Mouse (Mus musculus) heart, embryonic 14.5 days (tissue): ENCODE measurements around the gene C4b. TPM values are rescaled to one million over a fixed set of nuclear protein-coding genes. Genes with fewer than 3 reads are reported as not detected.

Experiments
- ATAC-seq: fragments of 200-750 bp; cut with Nextera tagmentation; 2 replicates; pipeline ENCODE4 v1.8.0; 2017; ENCODE audit warnings: low read depth, moderate TSS enrichment; ENCODE audit not compliant: insufficient number of reproducible peaks, insufficient read depth, low FRiP score
- H3K27ac ChIP-seq, 2 experiments: fragments of 200-500 bp in 1 of 2; fragments of 300-500 bp in 1 of 2; sonication (generic) in 1 of 2; replicated peaks in 1 of 2; 2 replicates each; pipeline ENCODE4 v1.5.1; 2012 to 2014; ENCODE audit warnings: low read depth in 2 of 2, low read length in 2 of 2, control low read depth in 1 of 2, mild to moderate bottlenecking in 1 of 2, mixed read lengths in 1 of 2; ENCODE audit not compliant: control insufficient read depth in 1 of 2, insufficient read depth in 1 of 2
- H3K27me3 ChIP-seq: fragments of 300-500 bp; sonication (generic); 2 replicates; pipeline ENCODE4 v1.6.1; 2014; ENCODE audit warnings: mild to moderate bottlenecking, low read length, control low read depth; ENCODE audit not compliant: control insufficient read depth, insufficient read depth
- H3K36me3 ChIP-seq: fragments of 300-500 bp; sonication (generic); 2 replicates; pipeline ENCODE4 v1.6.1; 2014; ENCODE audit warnings: mild to moderate bottlenecking, control low read depth, low read length, mixed read lengths; ENCODE audit not compliant: control insufficient read depth, insufficient read depth
- H3K4me1 ChIP-seq, 2 experiments: fragments of 200-500 bp in 1 of 2; fragments of 300-500 bp in 1 of 2; sonication (generic) in 1 of 2; 2 replicates each; pipeline ENCODE4 v1.6.1; 2012 to 2014; ENCODE audit warnings: low read length in 2 of 2, control low read depth in 1 of 2, mixed read lengths in 1 of 2; ENCODE audit not compliant: control insufficient read depth in 2 of 2, insufficient read depth in 2 of 2
- H3K4me2 ChIP-seq: fragments of 300-500 bp; sonication (generic); 2 replicates; pipeline ENCODE4 v1.6.1; 2014; ENCODE audit warnings: mild to moderate bottlenecking, low read length
- H3K4me3 ChIP-seq, 2 experiments: fragments of 200-500 bp in 1 of 2; fragments of 300-500 bp in 1 of 2; sonication (generic) in 1 of 2; 2 replicates each; pipeline ENCODE4 v1.5.1; 2012 to 2014; ENCODE audit warnings: low read length in 2 of 2, mild to moderate bottlenecking in 2 of 2, control low read depth in 1 of 2, low read depth in 1 of 2, moderate library complexity in 1 of 2; ENCODE audit not compliant: control insufficient read depth in 1 of 2, insufficient read depth in 1 of 2
- H3K9ac ChIP-seq: fragments of 300-500 bp; sonication (generic); 2 replicates; pipeline ENCODE4 v1.6.1; 2014; ENCODE audit warnings: mild to moderate bottlenecking, low read length
- H3K9me3 ChIP-seq: fragments of 300-500 bp; sonication (generic); 2 replicates; pipeline ENCODE4 v1.6.1; 2016; ENCODE audit warnings: low read length, control low read depth; ENCODE audit not compliant: control insufficient read depth
- WGBS: fragments of 180-500 bp; shearing (Covaris S2); extraction: QIAGEN DNeasy Blood & Tissue Kit; methylation state at CpG from one replicate; pipeline ENCODE4 v1.1.7; 2014; 5-methylcytosine and 5-hydroxymethylcytosine counted together
- polyA plus RNA-seq: library from polyadenylated mRNA; unstranded; fragments of >200 nt; fragmentation: Nextera tagmentation; extraction: Ambion mirVana; gene quantifications from 2 replicates; pipeline ENCODE4 v1.2.1, GENCODE M21; 2014

Gene C4b
- polyA plus RNA-seq, 1 experiment from 2014 or later, result 0.23 TPM

DNA sequence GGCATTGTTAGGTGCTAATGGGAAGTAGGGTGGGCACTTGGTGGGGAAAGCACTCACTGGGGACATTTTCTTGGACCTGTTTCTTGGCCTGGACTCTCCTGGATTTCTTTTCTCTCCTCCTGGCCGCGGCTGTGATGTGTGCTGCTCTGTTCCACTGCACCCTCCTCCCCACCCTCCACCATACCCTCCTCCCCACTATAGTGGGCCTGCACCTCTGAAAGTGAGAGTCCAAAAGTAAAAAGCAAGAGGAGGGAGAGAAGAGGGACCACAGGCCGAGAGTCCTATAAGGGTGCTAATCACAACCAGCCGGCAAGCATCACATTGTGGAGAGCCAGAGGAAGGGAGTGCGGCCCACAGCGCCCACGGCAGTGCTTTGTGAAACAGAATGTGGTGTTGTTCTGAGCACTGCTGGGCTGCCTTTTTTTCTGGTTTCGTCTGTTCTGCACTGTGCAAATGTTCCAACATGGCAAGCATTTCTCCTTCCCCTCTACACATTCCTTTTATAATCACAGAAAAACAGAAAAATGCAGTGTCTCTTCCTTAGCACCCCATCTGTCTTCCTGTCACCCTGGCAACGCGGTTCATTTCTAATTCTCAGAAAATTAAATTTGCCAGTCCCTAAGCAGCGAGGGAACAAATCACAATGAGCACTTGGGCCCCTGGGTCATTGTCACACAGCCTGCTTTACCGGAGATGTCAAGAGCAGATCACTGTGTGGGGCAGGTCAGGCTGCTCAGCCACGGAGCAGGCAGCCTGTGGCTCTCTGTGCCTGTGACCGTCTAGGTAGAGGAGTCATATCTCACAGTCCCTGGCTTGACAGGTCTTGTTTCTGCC, 43.9 kb downstream of the C4b start:
- Histone ChIP-seq H3K9ac (no peak overlapping the region), H3K27me3 (no peaks in the 10 kb centered on the region), H3K9me3 (peaks cover 4% of the 10 kb centered on the region; the same call in 1 of the 2 replicates), H3K4me1 (no peaks in the 10 kb centered on the region; a peak in 1 of 4 replicates), H3K36me3 (no peaks in the 10 kb centered on the region), H3K27ac (no peak overlapping the region), H3K4me3 (no peak overlapping the region), H3K4me2 (no peak overlapping the region)
- no peak for ATAC-seq
- WGBS, result 54% methylated on average over 14 of the region's 14 CpGs

DNA sequence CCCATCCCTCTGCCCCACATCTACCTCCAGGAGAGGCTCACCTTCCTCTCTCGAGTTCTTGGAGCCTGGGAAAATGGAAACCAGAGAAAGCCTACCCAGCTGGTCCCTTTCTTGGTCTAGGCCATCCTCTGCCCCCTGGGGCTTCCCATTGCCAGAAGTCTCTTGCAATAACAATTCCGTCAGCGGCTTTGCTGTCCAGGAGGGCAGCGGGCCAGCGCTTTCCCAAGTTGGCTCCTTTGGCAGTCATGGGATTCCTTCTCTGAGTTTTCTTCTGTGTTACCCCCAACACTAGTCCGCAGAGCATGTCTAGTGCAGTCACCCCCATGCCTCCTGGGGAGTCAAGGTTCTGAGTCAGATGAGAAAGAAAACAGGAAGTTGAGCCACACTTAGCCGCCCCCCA, 50.8 kb downstream of the C4b start:
- Histone ChIP-seq H3K9me3 (no peaks in the 10 kb centered on the region), H3K4me2 (no peak overlapping the region), H3K4me1 (peaks cover 0 to 5% of the 10 kb centered on the region in 2 experiments; a peak in 1 of 4 replicates), H3K27ac (peak overlapping the region in 1 of 2 experiments; percentile 42; a peak in 1 of 4 replicates), H3K9ac (no peak overlapping the region), H3K36me3 (no peaks in the 10 kb centered on the region), H3K27me3 (no peaks in the 10 kb centered on the region), H3K4me3 (no peak overlapping the region)
- WGBS, result 46% methylated on average over 7 of the region's 7 CpGs
- ATAC-seq, result no peak

DNA sequence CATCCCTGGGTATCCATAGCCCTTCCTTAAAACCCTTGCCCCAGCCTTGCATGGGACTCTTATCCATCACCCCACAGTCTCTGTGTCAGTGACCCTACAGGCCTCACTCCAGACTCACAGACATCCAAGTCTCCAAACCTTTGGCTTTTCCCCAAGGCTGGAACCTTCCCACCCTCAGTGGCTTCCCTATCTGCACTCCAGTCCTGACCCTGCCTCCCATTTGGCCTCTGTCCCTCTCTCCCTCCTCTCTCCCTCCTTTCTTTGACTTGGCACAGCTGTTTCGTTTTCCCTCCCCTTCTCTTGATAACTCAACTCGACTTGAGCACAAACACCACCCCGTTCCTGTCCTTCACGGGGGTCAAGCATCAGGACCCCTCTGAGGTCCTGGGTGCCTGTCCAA, 53.2 kb downstream of the C4b start:
- Histone ChIP-seq H3K4me1 (peaks cover 3 to 12% of the 10 kb centered on the region in 2 experiments; a peak in 2 of 4 replicates), H3K27me3 (no peaks in the 10 kb centered on the region), H3K27ac (no peak overlapping the region), H3K9ac (no peak overlapping the region), H3K4me2 (no peak overlapping the region), H3K36me3 (no peaks in the 10 kb centered on the region), H3K4me3 (no peak overlapping the region), H3K9me3 (no peaks in the 10 kb centered on the region)
- whole genome bisulfite sequencing, result 43% methylated on average over 4 of the region's 4 CpGs
- ATAC-seq, result no peak

DNA sequence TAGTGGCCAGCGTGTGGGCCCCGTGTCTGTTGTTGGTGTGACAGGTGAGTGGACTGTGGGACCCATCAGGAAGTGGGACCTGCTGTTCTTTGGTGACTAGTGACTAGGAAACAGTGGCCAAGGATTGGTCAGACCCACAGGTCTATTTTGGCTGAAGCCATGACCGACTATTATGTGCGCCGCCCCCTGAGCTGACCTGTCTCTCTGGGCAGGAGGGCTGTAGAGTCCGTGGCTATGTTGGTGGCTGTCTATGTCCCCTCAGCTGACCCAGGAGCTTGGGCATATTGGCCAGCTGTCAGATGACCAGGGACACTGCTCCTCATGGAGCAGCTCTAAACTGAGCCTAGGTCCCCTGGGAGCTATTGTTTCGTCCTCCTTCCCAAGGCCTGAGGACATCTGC, 54.8 kb downstream of the C4b start:
- 92% methylated on average over 7 of the region's 7 CpGs for WGBS
- Histone ChIP-seq H3K36me3 (no peaks in the 10 kb centered on the region), H3K9me3 (no peaks in the 10 kb centered on the region), H3K4me3 (no peak overlapping the region), H3K4me2 (no peak overlapping the region), H3K4me1 (peaks cover 17 to 27% of the 10 kb centered on the region in 2 experiments; a peak in 3 of 4 replicates), H3K27ac (no peak overlapping the region), H3K9ac (no peak overlapping the region), H3K27me3 (no peaks in the 10 kb centered on the region)
- ATAC-seq, result no peak

DNA sequence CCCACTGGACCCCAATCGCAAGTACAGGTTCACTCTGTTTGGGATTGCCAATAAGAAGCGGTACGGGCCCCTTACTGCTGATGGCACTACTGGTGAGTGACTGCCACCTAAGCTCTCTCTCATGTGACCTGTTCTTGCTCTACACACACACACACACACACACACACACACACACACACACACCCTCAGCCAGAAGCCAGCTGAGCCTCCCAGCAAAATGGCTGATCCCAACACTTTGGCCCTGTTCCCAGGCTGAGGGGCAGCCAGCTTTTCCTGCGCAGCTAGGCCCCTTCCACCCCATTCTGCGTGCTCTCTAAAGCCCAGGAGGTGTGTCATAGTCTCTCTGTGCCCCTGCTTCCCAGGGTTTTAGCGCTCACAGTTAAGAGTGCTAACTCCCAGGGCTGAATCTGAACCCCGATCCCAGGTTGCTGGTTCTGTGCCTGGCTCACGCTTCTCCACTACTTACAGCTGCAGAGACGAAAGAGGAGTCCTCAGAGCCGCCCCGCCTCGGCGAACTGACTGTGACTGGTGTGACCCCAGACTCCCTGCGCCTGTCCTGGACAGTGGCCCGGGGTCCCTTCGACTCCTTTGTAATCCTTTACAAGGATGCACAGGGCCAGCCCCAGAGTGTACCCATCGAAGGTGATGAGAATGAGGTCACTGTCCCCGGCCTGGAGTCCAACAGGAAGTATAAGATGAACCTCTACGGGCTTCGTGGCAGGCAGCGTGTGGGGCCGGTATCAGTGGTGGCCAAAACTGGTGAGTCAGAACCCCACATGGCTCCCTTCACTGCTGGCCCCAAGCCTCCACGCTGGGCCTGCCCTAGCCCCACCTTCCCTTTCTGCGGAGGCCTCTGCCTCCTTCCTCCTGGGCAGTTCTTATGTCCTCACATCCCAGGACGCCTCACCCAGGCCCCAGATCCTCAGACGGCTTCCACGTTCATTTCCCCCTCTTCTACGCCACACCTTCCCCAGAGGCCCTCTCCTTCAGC, 58.3 kb downstream of the C4b start:
- ATAC-seq, result peak; percentile 51
- H3K4me3 ChIP-seq, result no peak overlapping the region
- H3K27me3 ChIP-seq, result peaks cover under 1% of the 10 kb centered on the region; the same call in 1 of the 2 replicates
- peaks cover 37 to 41% of the 10 kb centered on the region in 2 experiments; a peak in 3 of 4 replicates for H3K4me1 ChIP-seq
- no peak overlapping the region for H3K4me2 ChIP-seq
- H3K9ac ChIP-seq, result no peak overlapping the region
- H3K27ac ChIP-seq, result peak overlapping the region; percentile 20 to 65; a peak in 3 of 4 replicates
- H3K36me3 ChIP-seq, result no peaks in the 10 kb centered on the region
- WGBS, result 69% methylated on average over 28 of the region's 28 CpGs
- no peaks in the 10 kb centered on the region for H3K9me3 ChIP-seq

DNA sequence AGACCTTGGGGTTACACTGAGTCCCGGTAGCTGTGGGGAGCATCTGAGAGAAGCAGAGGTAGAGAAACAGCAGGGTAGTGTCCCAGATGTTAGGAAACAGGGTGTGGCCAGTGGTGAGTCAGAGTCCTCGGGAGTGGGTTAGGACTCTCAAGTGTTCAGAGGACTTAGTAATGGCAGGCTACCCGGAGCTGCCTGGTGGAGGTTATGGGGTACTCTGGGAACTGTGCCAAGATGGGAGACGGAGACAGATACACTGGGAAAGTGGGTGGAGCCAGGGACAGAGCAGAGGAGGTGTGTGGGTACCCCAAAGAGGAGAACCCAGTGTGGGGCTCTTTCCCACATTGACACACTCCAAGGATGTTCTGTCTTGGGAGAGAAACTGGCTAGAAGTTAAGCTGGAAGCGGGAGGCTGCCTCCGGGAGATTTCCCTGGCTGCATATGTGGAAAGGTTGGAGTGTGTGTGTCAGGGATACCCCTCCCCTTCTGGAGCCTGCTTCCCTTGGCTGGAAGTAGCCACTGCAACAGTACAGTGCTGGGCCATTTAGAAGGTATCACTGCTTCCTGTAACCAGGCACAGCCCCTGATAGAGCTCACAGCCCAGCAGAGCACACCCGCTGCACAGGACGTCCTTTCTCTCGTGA, 59.3 kb downstream of the C4b start:
- no peak for ATAC-seq
- 31% methylated on average over 9 of the region's 9 CpGs for WGBS

DNA sequence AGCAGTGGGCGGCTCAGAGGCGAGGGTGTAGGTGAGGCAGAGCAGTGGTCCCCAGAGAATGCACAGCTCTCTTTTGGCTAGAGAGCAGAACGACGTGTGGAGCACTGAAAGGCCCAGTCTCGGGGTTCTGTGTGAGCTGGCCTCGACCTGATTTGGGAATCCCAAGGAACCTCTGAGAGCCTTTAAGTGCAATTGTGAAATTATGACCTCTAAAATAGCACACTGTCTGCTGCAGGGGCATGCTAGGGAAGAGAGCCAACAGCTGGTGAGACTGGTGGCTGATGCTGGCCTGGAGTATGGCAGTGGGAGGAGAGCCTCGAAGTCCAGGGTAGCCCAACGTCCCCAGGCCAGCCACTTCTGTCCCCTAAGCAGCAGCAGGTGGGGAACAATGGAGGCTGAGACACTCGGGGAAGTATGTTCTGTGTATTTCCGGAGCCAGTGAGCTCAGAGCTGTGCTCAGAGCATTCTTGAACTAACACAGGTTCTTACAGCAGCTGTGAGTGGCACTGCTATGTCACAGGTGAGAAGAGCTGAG, 59.9 kb downstream of the C4b start:
- Histone ChIP-seq H3K9ac (no peak overlapping the region), H3K4me2 (no peak overlapping the region), H3K4me3 (no peak overlapping the region), H3K27me3 (peaks cover 16% of the 10 kb centered on the region), H3K27ac (no peak overlapping the region), H3K36me3 (no peaks in the 10 kb centered on the region), H3K4me1 (peaks cover 37 to 39% of the 10 kb centered on the region in 2 experiments; a peak in 3 of 4 replicates), H3K9me3 (no peaks in the 10 kb centered on the region)
- no peak for ATAC-seq
- WGBS, result 57% methylated on average over 10 of the region's 10 CpGs

More for the DNA sequence above, 59.3 kb downstream of the C4b start:
- no peaks in the 10 kb centered on the region for H3K9me3 ChIP-seq
- H3K27ac ChIP-seq, result peak overlapping the region; percentile 7 to 65; a peak in 3 of 4 replicates
- H3K4me3 ChIP-seq, result no peak overlapping the region
- H3K9ac ChIP-seq, result no peak overlapping the region
- H3K4me1 ChIP-seq, result peaks cover 37 to 39% of the 10 kb centered on the region in 2 experiments; a peak in 3 of 4 replicates
- peaks cover 10% of the 10 kb centered on the region for H3K27me3 ChIP-seq
- H3K36me3 ChIP-seq, result no peaks in the 10 kb centered on the region
- H3K4me2 ChIP-seq, result no peak overlapping the region
